8 mouse cellular contexts compared by ENCODE assay signal in genomic region chr15:80671295-80672252, GRCm38 (mm10). TPM values are rescaled to one million over a fixed set of nuclear protein-coding genes. Genes with fewer than 3 reads are reported as not detected.
A peak's percentile ranks its signal among the peaks of the same experiment; 100 is the strongest.
DNase-seq lines count a peak whose midpoint lies in the region; ATAC-seq and TF ChIP-seq lines count a peak whose summit lies in the region.

TSS of gene Fam83f (plus strand) at chr15:80671847.

- peak; percentile 73 to 75 for DNase-seq in B cell, adult 2 months
- DNase-seq in heart, adult 8-10 months (ENCODE audit: low spot score): peak; percentile 28
- peak; percentile 78 for DNase-seq in kidney, adult 18-20 months
- DNase-seq in lung, adult 2 months: peak; percentile 61
- DNase-seq in cerebellum, adult 9-10 months: no peak
- no peak for DNase-seq in left cerebral cortex, adult 8-10 months (ENCODE audit: low spot score in 2 of 2)

- H3K9ac ChIP-seq in neural tube, embryonic 13.5 days: peak within 1 kb of the TSS; percentile 62

- no peak within 1 kb of the TSS for H3K27ac ChIP-seq in neural tube, embryonic 13.5 days (replicated peaks)

- WGBS in lung, adult 2 months: 13% methylated on average over 84 of the region's 85 CpGs
- 4% methylated on average over 85 of the region's 85 CpGs for WGBS in neural tube, embryonic 13.5 days

- peak within 1 kb of the TSS; percentile 56 for H3K4me3 ChIP-seq in lung, adult 2 months (replicated peaks; ENCODE audit: extremely low read depth, low read depth, low read length)
- H3K4me3 ChIP-seq in neural tube, embryonic 13.5 days: peak within 1 kb of the TSS; percentile 41

- H3K27me3 ChIP-seq in neural tube, embryonic 13.5 days: peaks cover 48% of the 10 kb centered on the region

- ATAC-seq in common myeloid progenitor, adult 5-6 weeks (replicated peaks; ENCODE audit: low read depth, poor library complexity, severe bottlenecking): peak; percentile 78
- ATAC-seq in neural tube, embryonic 13.5 days (ENCODE audit: low read depth): peak; percentile 56; the same call in 1 of the 2 replicates

- peak within 1 kb of the TSS; percentile 65 for H3K4me2 ChIP-seq in neural tube, embryonic 13.5 days

- TF ChIP-seq CTCF in lung, adult 2 months (IDR thresholded peaks at IDR 0.05; ENCODE audit: insufficient read depth, low read length): no peak

- no peaks in the 10 kb centered on the region for H3K36me3 ChIP-seq in neural tube, embryonic 13.5 days

- H3K4me1 ChIP-seq in lung, adult 2 months (ENCODE audit: control insufficient read depth, insufficient read depth, low read length): no peaks in the 10 kb centered on the region
- peaks cover 12% of the 10 kb centered on the region for H3K4me1 ChIP-seq in neural tube, embryonic 13.5 days (replicated peaks)

- H3K9me3 ChIP-seq in neural tube, embryonic 13.5 days: 0 out of 2 replicates have a peak, but pooled peaks cover 7% of the 10 kb centered on the region

- no peak for TF ChIP-seq POLR2A in lung, adult 2 months (IDR thresholded peaks at IDR 0.05; ENCODE audit: borderline replicate concordance, extremely low read depth, low read depth, low read length)

RNA-seq across cellular contexts. Expression of gene Fam83f, which starts in this region (rescaled TPM):
- not detected in 2 replicates for total RNA-seq in common myeloid progenitor, adult 5-6 weeks (2017)
- under 1 TPM in 1 of 4 experiments, not detected in 3; 0.09 TPM for total RNA-seq in heart, adult 8-10 months (2022)
- 1.2 and 2.2 TPM in 2 replicates for polyA plus RNA-seq in lung, adult 2 months (2012; rRNA removed)
- 0.22 and 0.28 TPM in 2 replicates for polyA plus RNA-seq in neural tube, embryonic 13.5 days (2015; fragmentation: Nextera tagmentation; extraction: Ambion mirVana)
- under 1 TPM; 0.28 to 0.50 (median 0.43) TPM for total RNA-seq in left cerebral cortex, adult 8-10 months (2022)

Comparison
In these comparisons a context has a peak if more than half of its experiments do, and no peak if none do; other contexts are left out.
1. Peak in ATAC-seq in common myeloid progenitor, adult 5-6 weeks; RNA of the gene not detected or under 1 TPM.
2. Peak in DNase-seq in heart, adult 8-10 months; RNA of the gene not detected or under 1 TPM.
3. Peak in ATAC-seq, H3K4me3 ChIP-seq, H3K9ac ChIP-seq and H3K4me2 ChIP-seq in neural tube, embryonic 13.5 days; RNA of the gene not detected or under 1 TPM.
4. DNase-seq: peak in B cell, adult 2 months (2 of 2), kidney, adult 18-20 months (single experiment) and lung, adult 2 months (single experiment); none in cerebellum, adult 9-10 months (single experiment) and left cerebral cortex, adult 8-10 months (0 of 2).